Mouse (Mus musculus): ENCODE measurements around the gene Slc2a1. TPM values are rescaled to one million over a fixed set of nuclear protein-coding genes. Genes with fewer than 3 reads are reported as not detected.

Gene Slc2a1
- total RNA-seq, 2 experiments from 2014 or later: 92.2 to 127 TPM

DNA sequence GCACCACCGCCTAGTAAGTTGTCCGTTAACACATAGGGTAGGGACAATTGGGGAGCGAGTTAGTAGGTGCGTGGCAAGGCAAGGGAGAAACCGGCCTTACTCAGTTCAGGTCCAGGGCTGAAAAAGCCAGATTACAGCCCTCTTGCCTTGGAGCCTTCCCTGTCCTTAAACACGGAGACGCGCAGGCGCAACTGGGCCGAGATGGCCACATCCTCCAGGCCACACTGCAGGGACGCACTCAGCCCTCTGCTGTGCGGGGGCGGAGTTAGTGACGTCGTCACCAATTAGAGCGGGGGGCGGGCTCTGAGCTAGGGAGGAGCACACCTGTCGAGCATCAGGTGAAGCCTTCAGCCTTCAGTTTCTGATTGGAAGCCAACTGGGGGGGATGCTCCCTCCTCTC, 29.7 kb downstream of the Slc2a1 start:
- peak overlapping the region; percentile 13; the same call in 1 of the 2 replicates for H3K4me3 ChIP-seq
- no peak for TF ChIP-seq CTCF (IDR thresholded peaks at IDR 0.05)
- peak; percentile 74 to 75 for DNase-seq (ENCODE audit: extremely low spot score in 1 of 2, low spot score in 2 of 2)
- intact Hi-C loops (cut with DNase I): loop anchor here (2.0 kb wide), 1 partner anchor 29 kb away; the partner anchor contains the start of gene Slc2a1
- peak overlapping the region; percentile 64 for H3K27ac ChIP-seq

DNA sequence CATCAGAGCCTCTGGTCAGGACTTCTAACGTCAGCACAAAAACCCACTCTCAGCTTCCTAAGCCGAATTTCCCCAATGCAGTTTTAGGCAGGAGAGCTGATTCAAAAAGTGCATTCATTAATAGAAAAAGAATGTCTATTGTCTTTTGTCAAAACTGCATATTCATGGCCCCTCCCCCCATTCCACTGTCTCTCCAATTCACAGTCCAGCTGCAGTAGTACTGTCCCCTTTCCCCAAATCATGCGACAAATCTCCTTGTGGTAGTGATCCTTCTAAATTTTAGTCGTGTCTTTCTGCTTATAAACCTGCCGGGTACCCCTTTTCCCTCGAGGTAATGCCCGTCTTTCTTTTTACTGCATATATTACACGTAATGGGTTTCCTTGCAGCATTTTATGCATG, 30.3 kb downstream of the Slc2a1 start:
- DNase-seq (ENCODE audit: extremely low spot score in 1 of 2, low spot score in 2 of 2): no peak
- no peak for TF ChIP-seq CTCF (IDR thresholded peaks at IDR 0.05)
- intact Hi-C loops (cut with DNase I): loop anchor here (2.0 kb wide), 1 partner anchor 30 kb away; the partner anchor contains the start of gene Slc2a1
- H3K4me3 ChIP-seq: no peak overlapping the region
- peak overlapping the region; percentile 64 for H3K27ac ChIP-seq

DNA sequence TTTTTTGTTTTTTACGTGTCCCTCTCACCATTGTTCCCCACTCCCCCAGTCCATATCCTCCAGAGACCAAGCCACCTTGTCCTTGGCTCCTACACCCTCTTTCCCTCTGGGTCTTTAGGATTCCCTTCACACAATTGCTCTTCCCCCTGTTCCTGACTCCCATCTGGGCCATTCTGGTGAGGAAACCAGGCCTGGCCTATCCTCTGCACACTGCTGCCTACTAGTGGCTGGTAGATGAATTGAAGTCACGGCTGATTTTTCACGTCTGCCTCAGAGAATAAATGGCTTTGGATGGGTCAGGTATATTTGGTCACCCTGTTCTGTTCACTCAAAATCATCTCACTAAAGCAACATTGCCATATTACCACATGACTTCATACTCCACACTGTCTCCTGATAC, 31.6 kb downstream of the Slc2a1 start:
- no peak for DNase-seq (ENCODE audit: extremely low spot score in 1 of 2, low spot score in 2 of 2)
- no peak overlapping the region for H3K4me3 ChIP-seq
- no peak overlapping the region for H3K27ac ChIP-seq
- TF ChIP-seq CTCF (IDR thresholded peaks at IDR 0.05): peak; percentile 73
- intact Hi-C loops (cut with DNase I): no loop called here

DNA sequence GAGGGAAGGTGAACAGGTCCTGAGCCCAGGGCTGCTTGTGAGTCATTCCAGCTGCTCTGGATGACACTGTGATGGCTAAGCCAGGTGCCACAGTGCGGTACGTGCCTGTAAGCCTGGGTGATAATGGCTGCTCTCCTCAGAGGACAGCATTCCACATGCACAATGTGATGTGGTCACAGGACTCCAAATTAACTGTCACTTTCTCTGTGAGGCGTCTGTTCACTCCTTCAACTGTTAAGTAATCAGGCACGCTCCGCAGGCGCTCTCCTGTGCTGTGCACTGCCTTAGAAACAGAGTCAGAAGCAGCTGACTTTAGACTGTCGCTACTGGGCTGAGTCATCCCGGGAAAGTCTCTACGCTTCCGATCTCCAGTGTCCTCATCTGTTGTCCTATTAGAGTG, 32.7 kb downstream of the Slc2a1 start:
- peak in 1 of 2 experiments; percentile 29 for DNase-seq (ENCODE audit: extremely low spot score in 1 of 2, low spot score in 2 of 2)
- Histone ChIP-seq H3K4me3 (no peak overlapping the region), H3K27ac (no peak overlapping the region)
- intact Hi-C loops (cut with DNase I): no loop called here
- TF ChIP-seq CTCF (IDR thresholded peaks at IDR 0.05): no peak

DNA sequence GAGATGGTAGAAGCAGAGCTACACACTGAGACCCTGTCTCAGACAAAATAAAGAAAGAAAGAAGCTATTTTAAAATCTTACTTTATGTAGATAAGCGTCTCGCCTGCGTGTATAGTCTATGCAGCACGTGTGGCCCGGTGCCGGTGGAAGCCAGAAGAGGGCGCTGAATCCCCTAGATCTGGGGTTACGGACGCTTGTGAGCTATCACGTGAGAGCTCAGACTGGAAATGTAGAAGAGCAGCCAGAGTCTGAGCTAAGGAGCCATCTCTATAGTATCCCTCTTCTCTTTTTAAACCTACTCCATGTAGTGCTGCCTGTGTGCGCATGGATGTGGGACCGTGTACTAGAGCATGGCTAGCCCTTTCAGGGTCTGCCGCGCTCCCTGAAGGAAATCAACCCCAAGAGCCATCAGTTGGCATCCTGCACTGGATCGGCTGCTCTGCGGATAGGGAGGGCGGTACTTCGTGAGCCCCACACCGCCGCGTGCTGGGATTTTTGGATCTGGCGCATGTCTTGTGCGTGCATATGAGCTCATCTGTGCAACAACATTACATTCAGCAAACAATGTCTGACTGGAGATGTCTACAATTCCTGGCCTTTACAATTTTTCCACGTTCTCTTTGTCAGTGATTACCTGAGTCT, 33.8 kb downstream of the Slc2a1 start:
- peak; percentile 48 for TF ChIP-seq CTCF (IDR thresholded peaks at IDR 0.05)
- intact Hi-C loops (cut with DNase I): no loop called here
- H3K27ac ChIP-seq: no peak overlapping the region
- H3K4me3 ChIP-seq: no peak overlapping the region
- no peak for DNase-seq (ENCODE audit: extremely low spot score in 1 of 2, low spot score in 2 of 2)

DNA sequence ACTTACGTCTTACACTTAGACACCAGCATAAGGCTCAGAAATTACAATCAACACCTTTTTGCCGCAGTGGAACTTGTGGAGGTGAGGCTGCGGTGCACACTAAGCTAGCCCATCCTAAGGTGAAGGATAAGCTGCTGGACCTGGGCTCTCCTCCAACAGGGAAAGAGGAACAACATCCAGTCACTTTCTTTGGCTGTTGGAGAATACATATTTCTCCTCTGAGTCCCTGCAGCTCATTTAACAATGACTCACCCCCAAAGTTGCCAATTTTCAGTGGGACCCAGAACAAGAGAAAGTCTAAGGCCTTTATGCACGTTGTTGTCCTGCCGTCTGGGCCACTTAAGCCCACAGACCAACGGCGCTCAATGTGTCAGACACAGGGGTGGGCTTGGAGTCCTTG, 38.3 kb downstream of the Slc2a1 start:
- H3K4me3 ChIP-seq: no peak overlapping the region
- no peak for DNase-seq (ENCODE audit: extremely low spot score in 1 of 2, low spot score in 2 of 2)
- H3K27ac ChIP-seq: no peak overlapping the region
- intact Hi-C loops (cut with DNase I): no loop called here
- no peak for TF ChIP-seq CTCF (IDR thresholded peaks at IDR 0.05)

DNA sequence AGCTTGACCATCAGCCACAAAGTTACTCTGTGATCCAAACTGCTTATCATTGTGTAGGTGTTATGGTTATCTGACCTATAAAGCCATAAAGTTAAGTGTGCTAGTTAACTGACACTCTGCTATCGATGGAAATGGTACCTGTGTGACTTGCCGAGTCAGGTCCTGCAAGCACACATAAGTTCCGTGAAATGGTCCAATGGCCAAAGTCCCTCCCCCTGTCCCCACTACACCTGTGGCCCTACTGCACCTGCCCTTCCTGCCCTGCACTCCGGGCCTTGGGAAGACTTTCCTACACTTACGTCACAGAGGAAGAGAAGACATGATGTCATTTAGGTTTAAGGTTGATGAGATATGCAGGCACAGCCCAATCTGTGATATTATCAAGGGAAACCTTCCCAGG, 38.8 kb downstream of the Slc2a1 start:
- Histone ChIP-seq H3K4me3 (no peak overlapping the region), H3K27ac (no peak overlapping the region)
- intact Hi-C loops (cut with DNase I): no loop called here
- no peak for DNase-seq (ENCODE audit: extremely low spot score in 1 of 2, low spot score in 2 of 2)
- no peak for TF ChIP-seq CTCF (IDR thresholded peaks at IDR 0.05)

DNA sequence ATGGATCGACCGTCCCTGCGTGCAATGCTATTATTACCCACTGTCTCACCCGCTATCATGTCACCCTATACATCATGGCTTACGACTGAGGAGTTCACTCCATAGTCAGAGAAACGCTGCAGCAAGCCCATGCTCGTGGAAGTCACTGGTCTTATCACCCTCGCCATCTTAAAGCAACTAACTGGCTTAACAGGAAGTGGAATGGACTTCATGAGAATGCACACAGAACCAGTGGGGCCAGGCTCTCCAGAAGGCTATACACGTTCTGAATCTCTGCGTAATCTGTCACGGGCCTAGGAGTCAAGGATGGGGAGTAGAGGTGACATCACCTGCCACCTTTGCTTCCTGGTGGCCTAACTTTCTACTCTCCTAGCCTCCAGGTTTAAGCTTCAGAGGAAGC, 40.2 kb downstream of the Slc2a1 start:
- no peak for DNase-seq (ENCODE audit: extremely low spot score in 1 of 2, low spot score in 2 of 2)
- H3K4me3 ChIP-seq: no peak overlapping the region
- no peak for TF ChIP-seq CTCF (IDR thresholded peaks at IDR 0.05)
- no peak overlapping the region for H3K27ac ChIP-seq
- intact Hi-C loops (cut with DNase I): no loop called here

DNA sequence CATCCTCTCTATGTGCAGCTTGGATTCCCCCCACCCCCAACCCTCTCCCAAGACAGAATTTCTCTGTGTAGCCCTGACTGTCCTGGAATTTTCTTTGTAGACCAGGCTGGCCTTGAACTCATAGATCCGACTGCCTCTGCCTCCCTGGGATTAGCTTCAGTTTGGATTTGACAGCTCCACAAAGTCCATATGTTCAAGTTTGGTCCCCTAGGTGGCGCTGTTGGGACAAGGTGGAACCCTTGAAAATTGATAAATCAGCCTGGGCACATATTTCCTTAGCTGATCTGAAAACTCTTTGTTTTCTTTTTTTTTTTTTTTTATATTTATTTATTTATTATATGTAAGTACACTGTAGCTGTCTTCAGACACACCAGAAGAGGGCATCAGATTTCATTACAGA, 48.7 kb downstream of the Slc2a1 start:
- H3K4me3 ChIP-seq: no peak overlapping the region
- intact Hi-C loops (cut with DNase I): no loop called here
- DNase-seq (ENCODE audit: extremely low spot score in 1 of 2, low spot score in 2 of 2): peak in 1 of 2 experiments; percentile 56
- TF ChIP-seq CTCF (IDR thresholded peaks at IDR 0.05): peak; percentile 63
- no peak overlapping the region for H3K27ac ChIP-seq

DNA sequence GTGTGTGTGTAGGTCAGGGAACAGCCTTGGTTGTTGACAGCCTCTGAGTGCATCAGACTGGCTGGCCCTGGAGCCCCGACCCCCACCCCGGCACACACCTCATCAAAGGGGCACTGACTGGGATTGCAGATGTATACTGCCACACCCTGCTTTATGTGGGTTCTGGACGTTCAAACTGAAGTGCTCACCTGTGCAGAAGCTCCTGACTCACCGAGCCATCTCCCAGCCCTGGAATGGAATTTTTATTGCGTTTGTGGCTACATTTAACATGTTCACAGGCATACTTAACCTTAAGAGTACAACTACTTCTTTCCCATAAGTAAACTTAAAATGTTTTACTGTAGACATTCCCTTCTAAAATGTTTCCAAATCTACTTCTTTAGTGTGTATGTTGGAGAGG, 49.4 kb downstream of the Slc2a1 start:
- DNase-seq (ENCODE audit: extremely low spot score in 1 of 2, low spot score in 2 of 2): no peak
- no peak overlapping the region for H3K27ac ChIP-seq
- H3K4me3 ChIP-seq: no peak overlapping the region
- intact Hi-C loops (cut with DNase I): no loop called here
- no peak for TF ChIP-seq CTCF (IDR thresholded peaks at IDR 0.05)

DNA sequence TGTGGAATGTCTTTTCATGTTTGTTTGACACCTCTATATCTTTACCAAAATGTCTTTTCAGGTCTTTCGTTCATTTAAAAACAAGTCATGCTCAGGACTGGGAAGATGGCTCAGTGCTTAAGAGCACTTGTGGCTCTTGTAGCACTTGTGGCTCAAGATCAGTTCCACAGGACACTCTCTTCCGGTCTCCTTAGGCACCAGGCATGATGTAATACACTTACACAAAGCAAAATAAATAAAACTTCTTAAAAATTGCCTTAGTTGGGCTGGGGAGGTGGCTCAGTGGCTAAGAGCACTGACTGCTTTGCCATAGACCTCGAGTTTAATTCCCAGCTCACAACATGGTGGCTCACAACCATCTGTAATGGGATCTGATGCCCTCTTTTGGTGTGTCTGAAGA, 52.8 kb downstream of the Slc2a1 start:
- H3K27ac ChIP-seq: no peak overlapping the region

DNA sequence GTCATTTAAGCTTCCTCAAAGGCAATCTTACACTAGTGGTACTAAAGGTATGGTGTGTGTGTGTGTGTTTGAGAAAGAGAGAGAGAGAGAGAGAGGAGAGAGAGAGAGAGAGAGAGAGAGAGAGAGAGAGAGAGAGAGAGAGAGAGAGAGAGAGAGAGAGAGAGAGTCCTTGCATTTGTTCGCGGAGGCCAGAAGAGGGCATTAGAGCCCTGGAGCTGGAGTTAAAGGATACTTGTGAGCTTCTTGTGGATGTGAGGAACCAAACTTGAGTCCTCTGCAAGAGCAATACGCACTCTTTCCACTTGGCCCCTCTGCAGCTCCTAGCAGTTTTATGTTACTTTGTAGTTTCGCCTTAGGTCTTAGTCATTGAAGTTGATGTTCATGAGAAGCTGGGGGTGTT, 54.5 kb downstream of the Slc2a1 start:
- H3K4me3 ChIP-seq: no peak overlapping the region
- H3K27ac ChIP-seq: no peak overlapping the region
- DNase-seq (ENCODE audit: extremely low spot score in 1 of 2, low spot score in 2 of 2): no peak
- intact Hi-C loops (cut with DNase I): no loop called here
- TF ChIP-seq CTCF (IDR thresholded peaks at IDR 0.05): peak; percentile 3; the same call in 1 of the 2 replicates

More for the DNA sequence above, 52.8 kb downstream of the Slc2a1 start:
- no peak for DNase-seq (ENCODE audit: extremely low spot score in 1 of 2, low spot score in 2 of 2)
- TF ChIP-seq CTCF (IDR thresholded peaks at IDR 0.05): no peak
- intact Hi-C loops (cut with DNase I): no loop called here
- H3K4me3 ChIP-seq: no peak overlapping the region

DNA sequence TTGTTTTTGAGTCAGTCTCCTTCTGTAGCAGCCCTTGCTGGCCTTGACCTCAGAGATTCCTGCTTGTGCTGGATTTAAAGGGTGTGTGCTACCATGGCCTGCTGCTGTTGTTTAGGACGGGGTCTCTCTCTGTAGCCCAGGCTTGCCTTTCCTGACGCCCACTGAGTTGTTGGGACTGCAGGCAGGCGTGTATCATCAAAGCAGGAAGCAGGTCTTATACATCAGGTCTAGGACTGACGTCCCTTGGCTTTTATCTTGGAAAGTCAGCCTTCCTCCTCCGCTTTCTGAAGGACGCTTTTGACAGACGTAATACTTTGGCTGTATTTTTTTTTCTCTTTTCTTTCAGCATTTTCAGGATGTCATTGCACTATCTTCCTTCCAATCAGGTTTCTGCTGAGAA, 57.4 kb downstream of the Slc2a1 start:
- intact Hi-C loops (cut with DNase I): no loop called here
- Histone ChIP-seq H3K27ac (no peak overlapping the region), H3K4me3 (no peak overlapping the region)
- no peak for TF ChIP-seq CTCF (IDR thresholded peaks at IDR 0.05)
- no peak for DNase-seq (ENCODE audit: extremely low spot score in 1 of 2, low spot score in 2 of 2)

Data from left cerebral cortex, adult 2 months (tissue).